Mouse (Mus musculus): ENCODE measurements around the gene Pomt1.
"Not testable (repeated sequence)": the region's sequence is repeated elsewhere in the genome, so short reads cannot be mapped to it uniquely, and the experiment has no call there.

Pomt1 gene

GRCm38 (mm10) chr2:32282289-32282688 lies 45.9 kb downstream of the Pomt1 start:
- no peak for DNase-seq (ENCODE audit: low read depth in 2 of 2, low spot score in 2 of 2)

GRCm38 (mm10) chr2:32282727-32283126 lies 46.3 kb downstream of the Pomt1 start:
- DNase-seq (ENCODE audit: low read depth in 2 of 2, low spot score in 2 of 2): peak; percentile 27 to 52

GRCm38 (mm10) chr2:32283986-32284385 lies 47.6 kb downstream of the Pomt1 start:
- DNase-seq (ENCODE audit: low read depth in 2 of 2, low spot score in 2 of 2): no peak

GRCm38 (mm10) chr2:32287334-32287840 lies 51.0 kb downstream of the Pomt1 start, which contains the start of gene Golga2:
Gene Golga2, plus strand, starts transcription at chr2:32287384.
- peak in 1 of 2 experiments; percentile 13 for DNase-seq (ENCODE audit: low read depth in 2 of 2, low spot score in 2 of 2)

GRCm38 (mm10) chr2:32287923-32288367 lies 51.6 kb downstream of the Pomt1 start, which contains the start of gene Swi5:
Gene Swi5, minus strand, starts transcription at chr2:32288075.
- peak; percentile 94 for DNase-seq (ENCODE audit: low read depth in 2 of 2, low spot score in 2 of 2)

- DNase-seq (ENCODE audit: low read depth in 2 of 2, low spot score in 2 of 2): peak in 1 of 2 experiments; percentile 21
Observed at GRCm38 (mm10) chr2:32288371-32288931, 52.1 kb downstream of the Pomt1 start.

GRCm38 (mm10) chr2:32289578-32289977 lies 53.2 kb downstream of the Pomt1 start:
- DNase-seq (ENCODE audit: low read depth in 2 of 2, low spot score in 2 of 2): peak in 1 of 2 experiments; percentile 58

GRCm38 (mm10) chr2:32294348-32294747 lies 58.0 kb downstream of the Pomt1 start:
- DNase-seq (ENCODE audit: low read depth in 2 of 2, low spot score in 2 of 2): no peak

- no peak for DNase-seq (ENCODE audit: low read depth in 2 of 2, low spot score in 2 of 2)
Observed at GRCm38 (mm10) chr2:32295285-32295684, 58.9 kb downstream of the Pomt1 start.

- not testable (repeated sequence) for DNase-seq (ENCODE audit: low read depth in 2 of 2, low spot score in 2 of 2)
Observed at GRCm38 (mm10) chr2:32295842-32296241, 59.5 kb downstream of the Pomt1 start.

- no peak for DNase-seq (ENCODE audit: low read depth in 2 of 2, low spot score in 2 of 2)
Observed at GRCm38 (mm10) chr2:32299469-32299868, 63.1 kb downstream of the Pomt1 start.

GRCm38 (mm10) chr2:32302952-32303351 lies 66.6 kb downstream of the Pomt1 start:
- DNase-seq (ENCODE audit: low read depth in 2 of 2, low spot score in 2 of 2): no peak

GRCm38 (mm10) chr2:32304145-32304832 lies 67.9 kb downstream of the Pomt1 start:
- peak in 1 of 2 experiments; percentile 37 for DNase-seq (ENCODE audit: low read depth in 2 of 2, low spot score in 2 of 2)

Measured in CD8-positive naive resting alpha-beta T cell, adult 2 months (primary cell).